Mouse (Mus musculus) lung, adult 18-20 months (tissue): ENCODE results near the gene Aasdh.

Experiments
- DNase-seq, 2 experiments: peaks; one replicate each; pipeline ENCODE4 v3.0.0; 2022; ENCODE audit warnings: mixed read lengths in 2 of 2

The Aasdh gene

GRCm38 (mm10) chr5:76910807-76911206 lies 5.5 kb upstream of the Aasdh start:
- DNase-seq = no peak

- no peak for DNase-seq
Observed at GRCm38 (mm10) chr5:76906155-76906499, 813 bp upstream of the Aasdh start.

GRCm38 (mm10) chr5:76904713-76905404 lies 455 bp downstream of the Aasdh start:
- DNase-seq = no peak

- DNase-seq = no peak
Observed at GRCm38 (mm10) chr5:76902131-76902530, 3.2 kb downstream of the Aasdh start.

- no peak for DNase-seq
Observed at GRCm38 (mm10) chr5:76893084-76893483, 12.2 kb downstream of the Aasdh start.

GRCm38 (mm10) chr5:76892608-76893007 lies 12.7 kb downstream of the Aasdh start:
- no peak for DNase-seq

GRCm38 (mm10) chr5:76887011-76887410 lies 18.3 kb downstream of the Aasdh start:
- DNase-seq = no peak

- no peak for DNase-seq
Observed at GRCm38 (mm10) chr5:76884107-76884506, 21.2 kb downstream of the Aasdh start.

- DNase-seq = no peak
Observed at GRCm38 (mm10) chr5:76876106-76876758, 29.1 kb downstream of the Aasdh start.

GRCm38 (mm10) chr5:76869553-76869952 lies 35.8 kb downstream of the Aasdh start:
- no peak for DNase-seq

- peak; percentile 55 to 71 for DNase-seq
Observed at GRCm38 (mm10) chr5:76868693-76869286, 36.5 kb downstream of the Aasdh start.

GRCm38 (mm10) chr5:76866819-76867218 lies 38.5 kb downstream of the Aasdh start:
- no peak for DNase-seq

- no peak for DNase-seq
Observed at GRCm38 (mm10) chr5:76858444-76858843, 46.9 kb downstream of the Aasdh start.

GRCm38 (mm10) chr5:76857103-76858015 lies 48.0 kb downstream of the Aasdh start:
- no peak for DNase-seq

- no peak for DNase-seq
Observed at GRCm38 (mm10) chr5:76855829-76856600, 49.3 kb downstream of the Aasdh start.

- DNase-seq = peak; percentile 67 to 73
Observed at GRCm38 (mm10) chr5:76853549-76853948, 51.8 kb downstream of the Aasdh start.

- DNase-seq = no peak
Observed at GRCm38 (mm10) chr5:76851316-76851715, 54.0 kb downstream of the Aasdh start.

- DNase-seq = no peak
Observed at GRCm38 (mm10) chr5:76847106-76847505, 58.2 kb downstream of the Aasdh start.

- no peak for DNase-seq
Observed at GRCm38 (mm10) chr5:76844618-76845186, 60.6 kb downstream of the Aasdh start.

- no peak for DNase-seq
Observed at GRCm38 (mm10) chr5:76843851-76844419, 61.4 kb downstream of the Aasdh start.

GRCm38 (mm10) chr5:76843448-76843847 lies 61.9 kb downstream of the Aasdh start:
- peak; percentile 52 to 67 for DNase-seq

GRCm38 (mm10) chr5:76841859-76842258 lies 63.5 kb downstream of the Aasdh start:
- DNase-seq = no peak
